Mouse (Mus musculus): Measurements from ENCODE around the gene Prdm16. TPM values are rescaled to one million over a fixed set of nuclear protein-coding genes. Genes with fewer than 3 reads are reported as not detected.

The Prdm16 gene
- polyA plus RNA-seq, 1 experiment from 2014 or later, result 18.1 TPM

DNA sequence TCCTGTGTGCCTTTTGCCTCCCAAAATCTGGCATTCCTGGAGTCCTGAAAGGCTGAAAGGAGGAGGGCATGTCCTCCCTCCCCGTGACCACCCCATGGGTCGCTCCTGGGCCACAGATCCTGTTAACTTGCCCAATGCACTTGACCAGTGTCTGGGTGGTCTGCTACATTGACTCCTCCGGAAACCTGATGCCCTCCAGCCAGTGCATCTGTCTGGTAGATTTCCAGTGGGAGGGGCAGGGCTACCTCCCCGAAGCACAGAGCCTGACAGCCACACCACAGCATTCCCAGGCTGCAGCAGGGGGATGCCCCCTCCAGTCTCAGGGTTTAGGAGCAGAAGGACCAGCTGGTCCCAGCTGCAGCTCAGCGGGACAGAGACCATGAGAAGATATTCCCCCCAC, 15.8 kb upstream of the Prdm16 start:
- Histone ChIP-seq H3K36me3 (ENCODE audit: control insufficient read depth, insufficient read depth, low read length) (no peaks in the 10 kb centered on the region), H3K4me3 (ENCODE audit: control insufficient read depth in 1 of 2, insufficient read depth in 1 of 2, low read depth in 1 of 2, low read length in 2 of 2) (no peak overlapping the region), H3K4me1 (ENCODE audit: control insufficient read depth in 2 of 2, insufficient read depth in 2 of 2, low read length in 2 of 2) (peaks cover 3 to 8% of the 10 kb centered on the region in 2 experiments; a peak in 3 of 4 replicates), H3K9ac (ENCODE audit: low read length) (no peak overlapping the region), H3K27ac (replicated peaks in 1 of 2; ENCODE audit: control insufficient read depth in 1 of 2, insufficient read depth in 1 of 2, low read depth in 2 of 2, low read length in 2 of 2) (no peak overlapping the region), H3K9me3 (ENCODE audit: control insufficient read depth, low read length) (no peaks in the 10 kb centered on the region), H3K27me3 (ENCODE audit: control insufficient read depth, insufficient read depth, low read length) (peaks cover 5% of the 10 kb centered on the region; the same call in 1 of the 2 replicates), H3K4me2 (ENCODE audit: low read length) (no peak overlapping the region)
- no peak; the same call in 1 of the 2 replicates for ATAC-seq (ENCODE audit: insufficient number of reproducible peaks, insufficient read depth, low FRiP score, low read depth)
- WGBS, result 20% methylated on average over 5 of the region's 5 CpGs

DNA sequence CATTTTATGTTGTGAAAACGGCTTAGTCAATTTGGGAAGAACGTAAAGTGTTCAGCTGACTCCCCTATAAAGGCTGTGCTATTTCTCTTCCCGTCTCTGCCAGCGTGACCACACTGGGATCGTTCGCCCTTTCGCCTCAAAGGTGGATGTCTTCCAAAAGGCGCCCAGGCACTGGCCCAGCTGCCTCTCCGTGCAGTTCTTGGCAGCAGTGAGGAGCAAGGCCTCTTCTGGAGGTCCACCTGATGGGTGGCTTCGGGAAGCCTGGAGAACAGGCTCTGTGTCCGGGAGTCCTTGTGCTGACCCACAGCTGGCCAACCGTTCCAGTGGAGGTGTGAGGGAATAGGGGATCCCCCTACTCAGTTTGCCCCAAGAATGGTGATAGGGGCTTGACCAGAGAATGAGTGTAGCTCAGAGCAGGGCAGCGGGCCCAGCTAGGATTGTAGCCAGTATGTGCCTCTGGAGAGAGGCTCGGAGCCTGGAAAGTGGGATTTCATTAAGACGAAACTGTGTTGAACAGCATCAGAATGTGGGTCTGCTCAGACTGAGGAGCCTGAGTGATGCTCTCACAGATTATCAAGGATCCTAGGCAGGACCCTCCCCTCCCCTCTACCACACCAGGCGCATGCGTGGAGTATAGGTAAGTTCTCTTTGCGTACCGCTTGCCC, 12.5 kb upstream of the Prdm16 start:
- H3K4me2 ChIP-seq (ENCODE audit: low read length), result no peak overlapping the region
- H3K4me3 ChIP-seq (ENCODE audit: control insufficient read depth in 1 of 2, insufficient read depth in 1 of 2, low read depth in 1 of 2, low read length in 2 of 2), result no peak overlapping the region
- H3K9me3 ChIP-seq (ENCODE audit: control insufficient read depth, low read length), result peaks cover 9% of the 10 kb centered on the region
- H3K36me3 ChIP-seq (ENCODE audit: control insufficient read depth, insufficient read depth, low read length), result no peaks in the 10 kb centered on the region
- no peak for ATAC-seq (ENCODE audit: insufficient number of reproducible peaks, insufficient read depth, low FRiP score, low read depth)
- H3K27ac ChIP-seq (replicated peaks in 1 of 2; ENCODE audit: control insufficient read depth in 1 of 2, insufficient read depth in 1 of 2, low read depth in 2 of 2, low read length in 2 of 2), result no peak overlapping the region
- peaks cover 8% of the 10 kb centered on the region; the same call in 1 of the 2 replicates for H3K27me3 ChIP-seq (ENCODE audit: control insufficient read depth, insufficient read depth, low read length)
- H3K4me1 ChIP-seq (ENCODE audit: control insufficient read depth in 2 of 2, insufficient read depth in 2 of 2, low read length in 2 of 2), result peaks cover 3 to 8% of the 10 kb centered on the region in 2 experiments; a peak in 3 of 4 replicates
- WGBS, result 76% methylated on average over 19 of the region's 19 CpGs
- no peak overlapping the region for H3K9ac ChIP-seq (ENCODE audit: low read length)

DNA sequence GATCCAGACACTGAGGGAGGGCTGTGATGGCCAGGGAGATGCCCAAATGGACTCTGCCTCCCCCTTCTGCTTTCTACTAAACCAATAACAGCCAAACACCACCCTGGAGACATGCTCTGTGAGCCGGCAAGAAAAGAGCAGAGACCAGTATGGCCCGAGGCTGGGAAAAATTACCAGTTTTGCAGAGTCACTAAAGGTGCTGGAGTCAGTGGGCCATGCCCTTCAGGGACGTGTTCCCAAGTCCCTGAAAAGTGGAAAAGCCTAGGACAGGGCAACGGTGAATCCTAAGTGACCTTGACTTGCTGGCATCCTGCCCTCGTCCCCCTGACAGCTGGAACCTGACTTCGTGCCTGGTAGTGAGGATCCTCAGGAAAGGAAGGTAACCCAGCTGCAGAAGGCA, 5.8 kb upstream of the Prdm16 start:
- H3K4me2 ChIP-seq (ENCODE audit: low read length), result no peak overlapping the region
- WGBS, result 15% methylated on average over 6 of the region's 6 CpGs

DNA sequence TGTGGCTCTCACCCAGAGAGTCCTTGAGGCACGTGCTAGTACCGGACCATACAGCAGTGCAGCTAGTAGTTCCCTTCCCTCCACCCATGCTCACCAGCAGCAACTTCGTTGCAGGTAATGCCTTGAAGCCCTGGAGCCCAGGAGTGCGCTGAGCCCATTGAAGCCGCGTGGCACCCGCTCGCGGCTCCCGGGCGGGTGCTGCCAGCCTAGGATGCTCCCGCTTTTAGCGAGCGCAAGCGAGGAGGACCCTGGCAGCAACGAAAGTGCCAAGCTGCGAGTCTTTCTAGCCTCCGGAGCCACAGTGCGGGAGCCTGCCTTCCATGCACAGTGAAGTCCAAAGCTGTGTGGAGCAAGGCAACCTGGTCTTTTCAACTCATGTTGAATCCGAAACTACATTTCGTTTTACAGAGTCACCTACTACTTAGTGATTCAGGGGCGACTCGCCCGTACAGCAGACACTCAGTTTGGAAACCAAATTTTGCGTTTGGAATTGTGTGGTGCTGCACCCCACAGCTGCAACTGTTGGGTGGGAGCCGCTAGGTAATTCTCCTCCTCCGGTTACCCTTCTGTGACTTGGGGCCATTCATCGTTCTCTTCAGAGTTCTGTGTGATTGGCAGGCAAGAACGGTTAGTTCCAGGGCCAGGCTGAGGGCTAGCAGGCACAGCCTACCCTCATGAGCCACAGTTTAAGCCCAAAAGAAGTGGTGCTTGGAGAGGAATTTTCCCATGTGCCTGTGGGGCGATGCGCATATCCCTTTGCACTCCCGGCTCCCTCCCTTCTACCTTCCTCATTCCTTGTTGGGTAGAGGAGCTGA, 4.8 kb upstream of the Prdm16 start:
- Histone ChIP-seq H3K36me3 (ENCODE audit: control insufficient read depth, insufficient read depth, low read length) (no peaks in the 10 kb centered on the region), H3K9me3 (ENCODE audit: control insufficient read depth, low read length) (peaks cover 4% of the 10 kb centered on the region; the same call in 1 of the 2 replicates), H3K27me3 (ENCODE audit: control insufficient read depth, insufficient read depth, low read length) (peaks cover 51% of the 10 kb centered on the region), H3K9ac (ENCODE audit: low read length) (peak overlapping the region; percentile 53; the same call in 1 of the 2 replicates), H3K4me3 (ENCODE audit: control insufficient read depth in 1 of 2, insufficient read depth in 1 of 2, low read depth in 1 of 2, low read length in 2 of 2) (peak overlapping the region; percentile 1 to 23; a peak in 2 of 4 replicates), H3K4me1 (ENCODE audit: control insufficient read depth in 2 of 2, insufficient read depth in 2 of 2, low read length in 2 of 2) (peaks cover 19 to 26% of the 10 kb centered on the region in 2 experiments), H3K4me2 (ENCODE audit: low read length) (peak overlapping the region; percentile 57), H3K27ac (replicated peaks in 1 of 2; ENCODE audit: control insufficient read depth in 1 of 2, insufficient read depth in 1 of 2, low read depth in 2 of 2, low read length in 2 of 2) (no peak overlapping the region)
- ATAC-seq (ENCODE audit: insufficient number of reproducible peaks, insufficient read depth, low FRiP score, low read depth), result no peak
- 17% methylated on average over 32 of the region's 32 CpGs for WGBS

More for the DNA sequence above, 5.8 kb upstream of the Prdm16 start:
- Histone ChIP-seq H3K27me3 (ENCODE audit: control insufficient read depth, insufficient read depth, low read length) (peaks cover 51% of the 10 kb centered on the region), H3K4me1 (ENCODE audit: control insufficient read depth in 2 of 2, insufficient read depth in 2 of 2, low read length in 2 of 2) (peaks cover 19 to 26% of the 10 kb centered on the region in 2 experiments), H3K9me3 (ENCODE audit: control insufficient read depth, low read length) (peaks cover 9% of the 10 kb centered on the region), H3K36me3 (ENCODE audit: control insufficient read depth, insufficient read depth, low read length) (no peaks in the 10 kb centered on the region), H3K9ac (ENCODE audit: low read length) (no peak overlapping the region), H3K4me3 (ENCODE audit: control insufficient read depth in 1 of 2, insufficient read depth in 1 of 2, low read depth in 1 of 2, low read length in 2 of 2) (no peak overlapping the region), H3K27ac (replicated peaks in 1 of 2; ENCODE audit: control insufficient read depth in 1 of 2, insufficient read depth in 1 of 2, low read depth in 2 of 2, low read length in 2 of 2) (no peak overlapping the region)
- no peak for ATAC-seq (ENCODE audit: insufficient number of reproducible peaks, insufficient read depth, low FRiP score, low read depth)

DNA sequence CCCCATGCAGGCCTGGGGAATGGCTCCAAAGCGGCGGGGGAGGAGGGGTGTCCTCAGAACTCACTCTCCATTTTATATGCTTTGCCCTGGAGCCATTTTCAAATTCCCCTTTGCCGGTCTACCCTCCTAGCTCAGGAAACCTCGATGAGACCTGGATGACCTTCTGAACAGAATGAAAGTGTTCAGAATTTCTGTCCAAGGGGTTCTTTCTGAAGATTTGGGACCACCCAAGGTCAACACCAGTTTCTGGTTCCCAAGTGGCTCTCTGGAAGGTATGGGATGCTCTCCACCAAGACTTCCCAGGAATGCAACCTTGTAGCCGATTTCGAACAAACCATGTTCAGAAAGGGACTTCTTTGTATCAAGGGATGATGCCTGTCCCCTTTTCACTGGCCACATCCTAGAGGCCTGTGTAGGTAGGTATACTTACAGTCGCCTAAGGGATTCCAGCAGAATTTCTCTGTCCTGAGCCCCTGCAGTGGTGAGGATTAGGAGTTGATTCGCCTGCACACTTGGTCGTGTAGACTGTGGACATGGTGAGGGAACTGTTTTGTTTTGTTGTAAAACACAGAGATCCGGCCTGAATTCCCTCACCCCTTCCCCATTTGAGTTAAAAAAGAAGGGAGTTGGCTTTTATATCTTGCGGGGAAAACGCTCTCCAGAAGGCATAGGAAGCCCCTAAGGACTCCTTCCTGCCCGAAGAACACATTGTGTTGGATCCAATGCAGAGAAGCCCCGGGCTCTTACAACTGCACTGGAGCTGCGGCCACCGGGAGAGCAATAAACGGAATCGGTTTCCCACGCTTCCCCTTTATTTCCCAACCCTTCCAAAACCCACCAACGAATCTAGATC, 4.0 kb upstream of the Prdm16 start:
- Histone ChIP-seq H3K27ac (replicated peaks in 1 of 2; ENCODE audit: control insufficient read depth in 1 of 2, insufficient read depth in 1 of 2, low read depth in 2 of 2, low read length in 2 of 2) (no peak overlapping the region), H3K9me3 (ENCODE audit: control insufficient read depth, low read length) (peaks cover 4% of the 10 kb centered on the region; the same call in 1 of the 2 replicates), H3K4me1 (ENCODE audit: control insufficient read depth in 2 of 2, insufficient read depth in 2 of 2, low read length in 2 of 2) (peaks cover 19 to 26% of the 10 kb centered on the region in 2 experiments), H3K27me3 (ENCODE audit: control insufficient read depth, insufficient read depth, low read length) (peaks cover 51% of the 10 kb centered on the region), H3K9ac (ENCODE audit: low read length) (peak overlapping the region; percentile 53; the same call in 1 of the 2 replicates), H3K4me2 (ENCODE audit: low read length) (peak overlapping the region; percentile 57; the same call in 1 of the 2 replicates), H3K4me3 (ENCODE audit: control insufficient read depth in 1 of 2, insufficient read depth in 1 of 2, low read depth in 1 of 2, low read length in 2 of 2) (no peak overlapping the region), H3K36me3 (ENCODE audit: control insufficient read depth, insufficient read depth, low read length) (no peaks in the 10 kb centered on the region)
- WGBS, result 26% methylated on average over 20 of the region's 20 CpGs
- ATAC-seq (ENCODE audit: insufficient number of reproducible peaks, insufficient read depth, low FRiP score, low read depth), result no peak

DNA sequence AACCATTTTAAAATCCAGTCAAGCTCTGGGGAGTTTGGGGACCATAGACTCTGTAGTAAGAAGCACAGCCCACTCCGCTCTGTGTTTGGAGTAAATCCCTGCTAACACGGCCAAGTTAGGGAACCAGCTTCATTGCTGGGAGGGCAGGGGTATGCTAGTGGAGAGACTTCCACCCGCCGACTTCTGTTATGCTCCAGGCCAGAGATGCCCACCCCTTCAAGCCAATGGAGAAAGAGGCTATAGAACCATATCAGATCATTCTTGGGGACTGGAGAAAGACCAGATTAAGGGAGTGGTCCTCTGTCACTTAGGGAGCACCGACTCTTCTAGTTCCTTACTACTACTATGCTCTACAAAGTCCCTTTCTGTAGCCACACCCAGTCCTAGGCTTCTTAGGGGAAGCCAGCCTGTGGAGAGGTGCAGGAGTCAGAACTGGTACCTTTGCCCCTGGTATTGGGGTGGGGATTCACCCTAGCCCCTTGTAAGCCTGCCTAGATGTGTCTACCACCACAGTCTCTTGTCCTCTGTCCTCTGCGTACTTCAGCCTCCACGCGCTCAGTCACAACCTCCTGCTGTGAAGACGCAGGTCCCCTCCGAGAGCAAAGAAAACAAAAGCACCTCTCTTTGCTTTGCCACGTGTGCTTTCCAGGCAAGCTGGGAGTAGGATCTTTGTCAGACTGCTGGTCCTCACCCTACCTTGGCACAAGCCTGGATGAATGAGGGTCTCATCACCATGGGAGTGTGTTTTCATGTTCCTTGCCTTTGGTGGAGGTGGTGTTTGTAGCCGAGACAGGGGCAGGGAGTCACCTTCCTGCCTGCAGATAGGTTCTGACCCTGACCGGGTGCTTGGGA, 3.1 kb upstream of the Prdm16 start:
- Histone ChIP-seq H3K4me1 (ENCODE audit: control insufficient read depth in 2 of 2, insufficient read depth in 2 of 2, low read length in 2 of 2) (peaks cover 19 to 28% of the 10 kb centered on the region in 2 experiments), H3K9ac (ENCODE audit: low read length) (peak overlapping the region; percentile 99), H3K27ac (replicated peaks in 1 of 2; ENCODE audit: control insufficient read depth in 1 of 2, insufficient read depth in 1 of 2, low read depth in 2 of 2, low read length in 2 of 2) (no peak overlapping the region), H3K36me3 (ENCODE audit: control insufficient read depth, insufficient read depth, low read length) (no peaks in the 10 kb centered on the region), H3K4me2 (ENCODE audit: low read length) (peak overlapping the region; percentile 84), H3K9me3 (ENCODE audit: control insufficient read depth, low read length) (no peaks in the 10 kb centered on the region), H3K4me3 (ENCODE audit: control insufficient read depth in 1 of 2, insufficient read depth in 1 of 2, low read depth in 1 of 2, low read length in 2 of 2) (peak overlapping the region in 1 of 2 experiments; percentile 86; a peak in 1 of 4 replicates), H3K27me3 (ENCODE audit: control insufficient read depth, insufficient read depth, low read length) (peaks cover 54% of the 10 kb centered on the region)
- no peak for ATAC-seq (ENCODE audit: insufficient number of reproducible peaks, insufficient read depth, low FRiP score, low read depth)
- WGBS, result 42% methylated on average over 13 of the region's 13 CpGs

Measured in heart, embryonic 14.5 days (tissue).